Mouse (Mus musculus) gonadal fat pad, adult 2 months (tissue): ENCODE data around the gene Nrp1. TPM values are rescaled to one million over a fixed set of nuclear protein-coding genes. Genes with fewer than 3 reads are reported as not detected.

Source experiments
- DNase-seq: peaks from one replicate; pipeline ENCODE4 v3.0.0-alpha.2; 2012; ENCODE audit warnings: low read depth
- polyA plus RNA-seq: library from polyadenylated mRNA; depleted of rRNA; stranded (reverse); fragments of >200 nt; gene quantifications from 2 replicates; pipeline ENCODE4 v1.2.3, GENCODE M21; 2012

Gene Nrp1
- polyA plus RNA-seq, 1 experiment, result 45.7 TPM

GRCm38 (mm10) chr8:128371026-128371425, 12.6 kb downstream of the Nrp1 start:
- DNase-seq, result no peak

GRCm38 (mm10) chr8:128371789-128372188, 13.4 kb downstream of the Nrp1 start:
- no peak for DNase-seq

GRCm38 (mm10) chr8:128372724-128373123, 14.3 kb downstream of the Nrp1 start:
- DNase-seq, result no peak

DNA sequence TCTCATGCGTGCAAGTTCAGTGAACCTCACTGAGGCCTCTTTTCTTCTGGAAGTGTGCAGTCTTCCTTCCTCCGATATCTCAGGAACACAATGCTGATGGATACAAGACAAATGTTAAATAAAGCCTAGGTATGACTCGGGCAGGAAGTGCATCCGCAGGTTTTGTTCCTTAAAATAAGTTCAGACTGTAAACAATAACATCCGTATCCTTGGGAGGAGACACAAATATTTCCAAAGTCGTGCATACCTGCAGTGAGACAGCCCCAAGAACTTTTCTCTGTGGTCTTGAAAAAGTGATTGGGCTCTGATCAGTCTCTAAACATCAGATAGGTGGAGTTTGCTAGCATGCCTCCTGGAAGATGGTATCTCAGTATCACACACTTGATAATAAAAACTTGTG, 15.0 kb downstream of the Nrp1 start:
- no peak for DNase-seq

DNA sequence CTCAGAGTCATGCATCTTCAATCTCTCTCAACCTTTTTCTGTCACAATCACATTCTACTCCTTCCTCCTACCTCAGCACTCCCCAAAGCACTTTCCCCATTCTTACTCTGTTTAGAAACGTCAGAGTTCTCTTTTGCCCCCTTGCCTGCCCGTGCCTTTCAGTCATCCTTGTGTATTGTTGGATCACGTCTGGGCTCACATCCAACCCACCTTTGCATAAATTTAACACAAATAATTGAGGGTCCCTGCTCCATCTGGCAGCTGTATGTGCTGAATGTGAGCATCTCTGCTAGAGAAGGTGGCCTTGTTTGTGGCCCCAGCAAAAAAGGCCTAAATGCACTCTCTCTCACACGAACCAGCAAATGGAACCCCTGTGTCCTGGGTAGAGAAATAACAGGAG, 16.9 kb downstream of the Nrp1 start:
- DNase-seq, result no peak

DNA sequence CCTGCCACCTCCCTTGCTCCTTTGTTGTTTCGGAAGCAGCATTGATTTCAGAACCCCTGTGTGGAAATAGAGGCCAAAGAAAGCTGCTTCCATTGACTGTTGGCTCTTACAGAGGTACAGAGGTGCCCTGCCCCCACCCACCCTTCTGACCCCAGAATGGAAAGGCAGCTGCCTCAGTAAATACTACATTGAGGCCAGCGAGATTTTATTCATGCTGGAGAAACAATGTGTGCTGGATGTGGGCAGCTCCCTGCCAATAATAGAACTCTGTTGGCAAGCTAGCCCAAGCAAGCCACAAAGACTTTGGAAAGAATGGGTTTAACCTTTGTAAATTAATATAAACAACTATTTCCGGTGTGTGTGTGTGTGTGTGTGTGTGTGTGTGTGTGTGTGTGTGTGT, 24.8 kb downstream of the Nrp1 start:
- no peak for DNase-seq

GRCm38 (mm10) chr8:128384366-128384765, 26.0 kb downstream of the Nrp1 start:
- DNase-seq, result no peak

GRCm38 (mm10) chr8:128384921-128385332, 26.5 kb downstream of the Nrp1 start:
- no peak for DNase-seq

- no peak for DNase-seq
Observed at GRCm38 (mm10) chr8:128386963-128387621, 28.7 kb downstream of the Nrp1 start.

DNA sequence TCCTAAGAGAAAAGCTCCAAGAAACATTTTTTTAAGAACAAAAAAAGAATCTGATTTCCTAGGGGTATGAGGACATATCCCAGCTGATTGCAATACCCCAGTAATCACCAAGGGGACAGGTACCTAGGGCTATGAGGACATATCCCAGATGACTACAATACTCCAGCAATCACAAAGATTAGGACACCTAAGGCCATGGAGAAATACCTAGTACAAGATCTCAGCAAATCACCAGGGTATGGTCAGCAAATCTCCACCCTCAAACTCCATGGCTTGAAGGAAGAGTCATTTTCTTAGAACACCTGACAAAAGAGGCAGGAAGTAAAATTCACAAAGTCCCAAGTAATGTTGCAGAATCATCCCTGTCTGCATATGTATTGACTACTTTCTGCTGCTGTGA, 32.4 kb downstream of the Nrp1 start:
- DNase-seq, result no peak

DNA sequence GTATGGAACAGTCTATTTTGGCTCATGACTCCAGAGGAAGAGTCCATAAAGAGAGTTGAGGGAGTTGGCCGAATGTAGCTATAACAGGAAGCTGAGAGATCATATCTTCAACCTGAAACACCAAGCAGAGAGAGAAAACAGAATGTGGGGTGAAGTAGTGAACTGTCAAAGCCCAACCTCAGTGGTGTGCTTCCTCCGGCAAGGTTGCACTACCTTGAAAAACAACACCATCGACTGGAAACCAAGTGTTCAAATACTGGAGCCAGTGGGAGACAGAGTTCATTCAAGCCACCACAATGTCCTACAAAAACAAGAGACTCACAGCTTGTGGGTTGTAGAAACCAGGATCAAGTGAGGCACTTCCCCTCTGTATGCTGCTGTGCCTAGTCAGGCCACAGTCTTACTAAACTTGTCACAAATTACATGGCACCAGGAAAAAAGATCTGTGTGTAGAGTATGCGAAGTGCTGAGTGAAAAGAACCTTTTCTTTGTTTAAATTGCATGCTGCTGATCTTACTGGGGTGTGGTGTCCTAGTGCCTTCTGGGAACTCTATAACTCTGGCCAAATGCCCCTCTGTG, 32.9 kb downstream of the Nrp1 start:
- DNase-seq, result no peak

GRCm38 (mm10) chr8:128394671-128395193, 36.3 kb downstream of the Nrp1 start:
- DNase-seq, result no peak

- DNase-seq, result no peak
Observed at GRCm38 (mm10) chr8:128396968-128397367, 38.6 kb downstream of the Nrp1 start.

GRCm38 (mm10) chr8:128397441-128397840, 39.0 kb downstream of the Nrp1 start:
- DNase-seq, result no peak

- no peak for DNase-seq
Observed at GRCm38 (mm10) chr8:128398472-128399091, 40.2 kb downstream of the Nrp1 start.

- no peak for DNase-seq
Observed at GRCm38 (mm10) chr8:128400286-128400685, 41.9 kb downstream of the Nrp1 start.

DNA sequence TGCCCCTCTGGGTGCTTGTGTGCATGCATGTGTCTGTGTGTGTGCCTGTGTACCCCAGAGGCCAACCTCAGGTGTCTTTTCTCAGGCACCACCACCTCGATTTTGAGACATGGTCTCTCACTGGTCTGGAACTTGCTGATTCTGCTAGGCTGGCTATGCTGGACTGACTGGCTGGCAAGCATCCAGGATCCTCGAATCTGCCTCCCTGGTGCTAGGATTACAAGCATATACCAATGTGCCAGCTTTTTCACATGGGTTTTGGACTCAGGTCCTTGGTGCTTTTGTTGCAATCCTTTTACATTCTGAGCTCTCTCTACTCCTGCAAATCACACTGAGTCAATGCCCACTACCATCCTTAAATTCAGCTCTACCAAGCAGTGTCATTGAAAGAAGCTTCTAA, 46.5 kb downstream of the Nrp1 start:
- DNase-seq, result no peak

GRCm38 (mm10) chr8:128413381-128413780, 55.0 kb downstream of the Nrp1 start:
- no peak for DNase-seq

DNA sequence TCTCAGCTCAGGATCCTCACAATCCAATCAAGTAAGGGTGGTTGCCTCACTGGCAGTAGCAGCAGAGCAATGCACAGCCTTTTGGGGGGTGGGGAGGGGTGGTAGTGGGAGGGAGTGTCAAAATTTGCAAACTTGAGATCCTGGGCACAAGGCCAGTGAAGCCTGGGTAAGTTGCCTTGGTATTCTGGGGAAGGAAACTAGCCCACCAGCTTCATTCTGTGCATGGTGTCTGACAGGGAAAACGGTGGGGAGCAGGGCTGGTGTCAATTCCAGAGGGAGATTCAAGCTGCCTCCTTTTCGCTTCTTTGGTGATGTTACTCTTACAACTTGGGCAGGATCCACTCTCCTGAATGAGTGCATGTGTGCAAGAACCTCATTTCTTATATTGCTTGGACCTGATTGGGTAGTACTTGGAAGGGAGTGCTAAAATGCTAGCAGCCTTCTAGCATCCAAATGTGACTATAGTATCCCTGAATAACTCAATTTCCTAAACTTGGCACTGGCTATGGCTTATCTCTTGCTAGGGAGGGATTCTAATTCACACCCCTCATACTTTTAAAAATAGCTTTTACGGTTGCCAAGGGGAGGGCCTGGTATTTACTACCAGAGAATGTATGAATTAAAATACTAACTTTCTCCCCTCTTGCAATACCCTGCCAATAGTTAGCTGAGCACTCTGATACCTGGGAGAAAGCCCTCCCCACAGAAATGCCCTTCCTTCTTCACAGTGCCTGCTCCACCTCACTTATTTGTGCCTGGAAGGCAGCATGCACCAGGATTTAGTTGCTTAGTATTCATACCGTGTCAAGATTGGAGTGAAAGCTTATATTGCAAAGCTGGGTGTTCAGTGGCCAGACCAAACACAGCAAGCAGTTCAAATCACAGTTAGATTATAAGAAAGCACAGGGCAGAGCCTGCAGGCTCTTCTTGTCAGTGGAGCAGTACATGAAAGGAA, 57.6 kb downstream of the Nrp1 start:
- no peak for DNase-seq

- no peak for DNase-seq
Observed at GRCm38 (mm10) chr8:128416896-128417295, 58.5 kb downstream of the Nrp1 start.

DNA sequence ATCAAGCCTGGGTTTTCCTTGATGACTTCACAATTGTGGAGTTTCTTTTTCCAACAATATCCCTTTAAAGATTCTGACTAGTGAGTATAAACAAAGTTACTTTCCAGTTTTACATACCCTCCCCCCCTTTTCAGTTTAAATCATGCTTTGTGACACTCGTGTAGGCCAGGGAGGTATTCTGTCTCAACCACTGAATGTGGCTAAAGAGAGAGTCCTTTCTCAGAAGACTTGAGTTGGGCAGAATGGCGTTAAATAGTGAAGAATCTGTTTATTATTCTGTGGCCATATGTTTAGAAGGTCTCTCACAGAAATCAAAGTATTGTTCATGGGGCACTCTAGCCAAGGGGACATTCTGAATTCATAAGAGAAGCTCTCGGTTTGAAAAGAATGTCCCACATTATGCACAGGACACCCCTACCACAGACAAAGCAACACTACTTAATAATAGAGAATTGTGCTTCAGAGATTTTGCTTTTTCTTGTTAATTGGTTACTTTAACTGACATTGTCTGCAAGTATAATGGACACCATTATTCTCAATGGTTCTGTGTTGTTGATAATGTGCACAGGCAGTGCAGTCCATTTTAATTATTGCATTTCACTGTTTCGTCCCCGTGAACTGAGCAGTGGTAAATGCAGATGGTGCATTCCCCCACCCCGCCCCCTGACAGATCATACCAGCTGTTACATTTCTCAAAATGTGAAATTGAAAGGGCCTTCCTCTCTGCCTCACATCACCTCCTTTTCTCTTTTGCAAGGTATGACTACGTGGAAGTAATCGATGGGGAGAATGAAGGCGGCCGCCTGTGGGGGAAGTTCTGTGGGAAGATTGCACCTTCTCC, 59.8 kb downstream of the Nrp1 start:
- DNase-seq, result no peak
